Mouse (Mus musculus) megakaryocyte, embryonic 14.5 days (primary cell): ENCODE data around the gene Negr1.

Experiments used
- FLI1 ChIP-seq: IDR thresholded peaks from 2 replicates; pipeline ENCODE4 v1.6.1; 2012; ENCODE audit warnings: low read length, inconsistent platforms, mixed read lengths
- GATA1 ChIP-seq: IDR thresholded peaks from 3 replicates; pipeline ENCODE4 v1.6.1; 2012; ENCODE audit warnings: mixed read lengths, low read length, inconsistent platforms, borderline replicate concordance

DNA sequence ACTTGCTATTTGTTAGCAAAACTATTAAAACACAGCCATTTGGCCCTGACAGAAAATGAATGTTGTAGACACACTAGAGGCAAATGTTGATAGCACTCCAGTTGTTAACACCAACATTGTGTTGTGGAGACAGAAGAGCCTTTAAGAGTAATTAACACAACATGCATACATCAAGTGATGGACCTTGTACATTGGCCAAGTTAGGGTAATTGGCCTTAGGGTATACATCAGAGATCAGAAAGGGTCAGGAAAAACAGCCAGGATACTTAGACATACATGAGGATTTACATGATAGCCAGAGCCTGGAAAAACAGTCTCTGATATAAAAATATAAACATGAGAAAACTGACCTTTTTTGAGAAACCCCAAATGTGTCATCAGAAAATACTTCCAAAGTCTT lies 255.3 kb downstream of the Negr1 start:
- TF ChIP-seq GATA1 = no peak
- no peak for TF ChIP-seq FLI1
